Mouse (Mus musculus) heart, adult 2 months (tissue): ENCODE measurements at regions not wholly inside any gene's neighbourhood (a gene's known extent, or its start where the extent isn't known, plus 50 kb on each side); places are given as distances from the start of the nearest gene placed in this dataset.

Experiments used
- CTCF ChIP-seq: fragments of 200-600 bp; IDR thresholded peaks from 2 replicates; pipeline ENCODE4 v1.8.1; 2022; ENCODE audit warnings: antibody characterized with exemption, mild to moderate bottlenecking, moderate library complexity
- POLR2A ChIP-seq: fragments of 200-500 bp; IDR thresholded peaks from 2 replicates; pipeline ENCODE4 v1.6.1; 2011; ENCODE audit warnings: mild to moderate bottlenecking, low read depth, low read length, control low read depth; ENCODE audit not compliant: insufficient read depth

- TF ChIP-seq CTCF (no peak), POLR2A (no peak)
Observed at GRCm38 (mm10) chr4:72574946-72575345, 277.5 kb downstream of the Aldoart1 start.
